Mouse (Mus musculus) thymus, adult 2 months (tissue): Measurements from ENCODE around the gene Rnf6.

ENCODE experiments used
- CTCF ChIP-seq: fragments of 200-500 bp; IDR thresholded peaks from 2 replicates; pipeline ENCODE4 v1.5.1; 2012; ENCODE audit warnings: mild to moderate bottlenecking, control low read depth, low read length, moderate library complexity, borderline replicate concordance; ENCODE audit not compliant: control insufficient read depth, poor library complexity, insufficient read depth; ENCODE audit errors: extremely low read depth
- POLR2A ChIP-seq: fragments of 200-500 bp; IDR thresholded peaks from 2 replicates; pipeline ENCODE4 v1.6.1; 2012; ENCODE audit warnings: mild to moderate bottlenecking, low read length, control low read depth, moderate library complexity; ENCODE audit not compliant: control insufficient read depth, poor library complexity, insufficient read depth; ENCODE audit errors: extremely low read depth

- TF ChIP-seq CTCF = no peak
- no peak for TF ChIP-seq POLR2A
These were observed 23.8 kb upstream of the Rnf6 start for GRCm38 (mm10) chr5:146245193-146245592.
